Mouse (Mus musculus) MEL (cell line): Measurements from ENCODE around the gene Gas7. TPM values are rescaled to one million over a fixed set of nuclear protein-coding genes. Genes with fewer than 3 reads are reported as not detected.

Experiments
- DNase-seq: peaks from one replicate; pipeline ENCODE4 v3.0.0; 2011; ENCODE audit warnings: low read depth, low spot score
- H3K27ac ChIP-seq: 2 replicates; pipeline ENCODE4 v1.5.1; 2012; ENCODE audit warnings: low read depth, mild to moderate bottlenecking, control low read depth, low read length, moderate library complexity; ENCODE audit not compliant: control insufficient read depth
- H3K27me3 ChIP-seq, 2 experiments: fragments of 150-350 bp in 1 of 2; sonication (generic) in 1 of 2; 2 replicates each; pipeline ENCODE4 v1.6.1; 2012; ENCODE audit warnings: low read length in 2 of 2, mild to moderate bottlenecking in 2 of 2, improper control_type of control experiment in 1 of 2, moderate library complexity in 1 of 2; ENCODE audit not compliant: insufficient read depth in 2 of 2, control insufficient read depth in 1 of 2
- H3K36me3 ChIP-seq, 2 experiments: 2 replicates each; pipeline ENCODE4 v1.6.1; 2012 to 2014; ENCODE audit warnings: low read length in 2 of 2, improper control_type of control experiment in 1 of 2, inconsistent platforms in 1 of 2, mild to moderate bottlenecking in 1 of 2; ENCODE audit not compliant: insufficient read depth in 2 of 2, control insufficient read depth in 1 of 2
- H3K4me1 ChIP-seq, 2 experiments: fragments of 150-350 bp in 1 of 2; sonication (generic) in 1 of 2; 2 replicates each; pipeline ENCODE4 v1.6.1; 2012; ENCODE audit warnings: low read length in 2 of 2, improper control_type of control experiment in 1 of 2, mild to moderate bottlenecking in 1 of 2; ENCODE audit not compliant: insufficient read depth in 2 of 2, control insufficient read depth in 1 of 2
- H3K4me3 ChIP-seq, 2 experiments: fragments of 150-350 bp in 1 of 2; sonication (generic) in 1 of 2; 2 replicates each; pipeline ENCODE4 v1.5.1; 2012; ENCODE audit warnings: low read depth in 2 of 2, low read length in 2 of 2, mild to moderate bottlenecking in 2 of 2, moderate library complexity in 2 of 2, control low read depth in 1 of 2, improper control_type of control experiment in 1 of 2; ENCODE audit not compliant: control insufficient read depth in 1 of 2, insufficient read depth in 1 of 2
- H3K79me2 ChIP-seq: 2 replicates; pipeline ENCODE4 v1.6.1; 2012; ENCODE audit warnings: mild to moderate bottlenecking, low read length, moderate library complexity; ENCODE audit not compliant: control insufficient read depth, poor library complexity, insufficient read depth
- H3K9ac ChIP-seq: 2 replicates; pipeline ENCODE4 v1.6.1; 2012; ENCODE audit warnings: low read depth, mild to moderate bottlenecking, control low read depth, low read length, moderate library complexity; ENCODE audit not compliant: control insufficient read depth, poor library complexity, severe bottlenecking
- H3K9me3 ChIP-seq: fragments of 150-350 bp; sonication (generic); replicated peaks from 2 replicates; pipeline ENCODE4 v1.6.1; 2012; ENCODE audit warnings: mild to moderate bottlenecking, low read length, improper control_type of control experiment, moderate library complexity; ENCODE audit not compliant: insufficient read depth
- BHLHE40 ChIP-seq: IDR thresholded peaks from 2 replicates; pipeline ENCODE4 v1.6.1; 2012; ENCODE audit warnings: low read depth, mild to moderate bottlenecking, inconsistent platforms, low read length, improper control_type of control experiment, borderline replicate concordance
- CHD1 ChIP-seq: IDR thresholded peaks from 2 replicates; pipeline ENCODE4 v1.6.1; 2012; ENCODE audit warnings: low read depth, mild to moderate bottlenecking, inconsistent platforms, low read length, improper control_type of control experiment
- CHD2 ChIP-seq: IDR thresholded peaks from 2 replicates; pipeline ENCODE4 v1.6.1; 2011; ENCODE audit warnings: low read length, improper control_type of control experiment
- E2F4 ChIP-seq: IDR thresholded peaks from 2 replicates; pipeline ENCODE4 v1.6.1; 2011; ENCODE audit warnings: low read depth, low read length, improper control_type of control experiment, borderline replicate concordance
- EP300 ChIP-seq, 2 experiments: IDR thresholded peaks; 2 replicates each; pipeline ENCODE4 v1.6.1; 2011; ENCODE audit warnings: improper control_type of control experiment in 2 of 2, low read length in 2 of 2, low read depth in 1 of 2, mild to moderate bottlenecking in 1 of 2
- ETS1 ChIP-seq: IDR thresholded peaks from 2 replicates; pipeline ENCODE4 v1.6.1; 2012; ENCODE audit warnings: low read depth, mild to moderate bottlenecking, inconsistent platforms, low read length, improper control_type of control experiment, moderate library complexity
- GABPA ChIP-seq: IDR thresholded peaks from 2 replicates; pipeline ENCODE4 v1.6.1; 2012; ENCODE audit warnings: low read depth, mild to moderate bottlenecking, inconsistent platforms, low read length, improper control_type of control experiment, moderate library complexity
- GATA1 ChIP-seq: IDR thresholded peaks from 2 replicates; pipeline ENCODE4 v1.6.1; 2011; ENCODE audit warnings: low read depth, low read length, improper control_type of control experiment
- HCFC1 ChIP-seq: IDR thresholded peaks from 2 replicates; pipeline ENCODE4 v1.6.1; 2012; ENCODE audit warnings: low read depth, mild to moderate bottlenecking, inconsistent platforms, low read length, improper control_type of control experiment, moderate library complexity
- JUND ChIP-seq: IDR thresholded peaks from 2 replicates; pipeline ENCODE4 v1.6.1; 2011; ENCODE audit warnings: low read depth, mild to moderate bottlenecking, improper control_type of control experiment, low read length
- MAFK ChIP-seq: IDR thresholded peaks from 2 replicates; pipeline ENCODE4 v1.6.1; 2011; ENCODE audit warnings: low read depth, mild to moderate bottlenecking, low read length, improper control_type of control experiment, borderline replicate concordance
- MAX ChIP-seq: IDR thresholded peaks from 2 replicates; pipeline ENCODE4 v1.6.1; 2011; ENCODE audit warnings: low read length, improper control_type of control experiment
- MEF2A ChIP-seq: IDR thresholded peaks from 2 replicates; pipeline ENCODE4 v1.6.1; 2014; ENCODE audit warnings: low read depth, mild to moderate bottlenecking, inconsistent platforms, low read length, improper control_type of control experiment; ENCODE audit not compliant: poor library complexity, insufficient replicate concordance, severe bottlenecking; ENCODE audit errors: extremely low read depth
- MYB ChIP-seq: IDR thresholded peaks from 2 replicates; pipeline ENCODE4 v1.6.1; 2011; ENCODE audit warnings: mild to moderate bottlenecking, low read depth, low read length, improper control_type of control experiment
- MYC ChIP-seq: IDR thresholded peaks from 2 replicates; pipeline ENCODE4 v1.6.1; 2011; ENCODE audit warnings: low read depth, mild to moderate bottlenecking, low read length, improper control_type of control experiment, moderate library complexity
- NELFE ChIP-seq: IDR thresholded peaks from 2 replicates; pipeline ENCODE4 v1.6.1; 2011; ENCODE audit warnings: low read depth, low read length, improper control_type of control experiment
- NRF1 ChIP-seq: IDR thresholded peaks from 2 replicates; pipeline ENCODE4 v1.6.1; 2014; ENCODE audit warnings: low read depth, mild to moderate bottlenecking, inconsistent platforms, low read length, improper control_type of control experiment, moderate library complexity; ENCODE audit not compliant: poor library complexity, insufficient read depth, severe bottlenecking
- POLR2AphosphoS2 ChIP-seq: IDR thresholded peaks from 2 replicates; pipeline ENCODE4 v1.6.1; 2011; ENCODE audit warnings: low read length, improper control_type of control experiment
- POLR2AphosphoS5 ChIP-seq: IDR thresholded peaks from 2 replicates; pipeline ENCODE4 v1.6.1; 2012; ENCODE audit warnings: low read depth, borderline replicate concordance, mild to moderate bottlenecking, inconsistent platforms, low read length, moderate library complexity, mixed read lengths
- RAD21 ChIP-seq: IDR thresholded peaks from 2 replicates; pipeline ENCODE4 v1.6.1; 2011; ENCODE audit warnings: mild to moderate bottlenecking, low read depth, low read length, improper control_type of control experiment
- SMC3 ChIP-seq: IDR thresholded peaks from 2 replicates; pipeline ENCODE4 v1.6.1; 2011; ENCODE audit warnings: low read depth, low read length, improper control_type of control experiment
- TAL1 ChIP-seq: IDR thresholded peaks from 2 replicates; pipeline ENCODE4 v1.6.1; 2012; ENCODE audit warnings: mild to moderate bottlenecking, inconsistent platforms, low read length, moderate library complexity, mixed read lengths
- TCF12 ChIP-seq: IDR thresholded peaks from 2 replicates; pipeline ENCODE4 v1.6.1; 2014; ENCODE audit warnings: low read depth, mild to moderate bottlenecking, inconsistent platforms, low read length, improper control_type of control experiment, moderate library complexity
- USF1 ChIP-seq: IDR thresholded peaks from 2 replicates; pipeline ENCODE4 v1.6.1; 2014; ENCODE audit warnings: low read depth, mild to moderate bottlenecking, inconsistent platforms, low read length, improper control_type of control experiment, moderate library complexity
- USF2 ChIP-seq, 2 experiments: IDR thresholded peaks; 2 replicates each; pipeline ENCODE4 v1.6.1; 2011 to 2012; ENCODE audit warnings: improper control_type of control experiment in 2 of 2, low read length in 2 of 2, borderline replicate concordance in 1 of 2, inconsistent platforms in 1 of 2, low read depth in 1 of 2, mild to moderate bottlenecking in 1 of 2; ENCODE audit not compliant: insufficient read depth in 1 of 2
- ZKSCAN1 ChIP-seq: IDR thresholded peaks from 2 replicates; pipeline ENCODE4 v1.6.1; 2012; ENCODE audit warnings: low read depth, mild to moderate bottlenecking, inconsistent platforms, low read length, improper control_type of control experiment, moderate library complexity
- ZMIZ1 ChIP-seq: IDR thresholded peaks from 2 replicates; pipeline ENCODE4 v1.6.1; 2012; ENCODE audit warnings: low read depth, mild to moderate bottlenecking, inconsistent platforms, low read length, improper control_type of control experiment, moderate library complexity
- polyA plus RNA-seq, 2 experiments: library from polyadenylated mRNA; stranded (reverse) in 1 of 2; unstranded in 1 of 2; fragments of >175 nt in 1 of 2; fragments of >200 nt in 1 of 2; gene quantifications; 2 replicates each; pipeline versions ENCODE4 v1.2.1 to v1.2.4; 2012; ENCODE audit warnings: low replicate concordance in 2 of 2, low read depth in 1 of 2; ENCODE audit not compliant: insufficient read length in 2 of 2, insufficient read depth in 1 of 2, missing spikeins in 1 of 2
- total RNA-seq: library from RNA; depleted of rRNA; stranded (reverse); fragments of 300-350 nt; gene quantifications from 2 replicates; pipeline ENCODE4 v1.2.3, GENCODE M21; 2012

The Gas7 gene
- total and polyA plus RNA-seq, 3 experiments: 0.04 TPM; not detected in 2

DNA sequence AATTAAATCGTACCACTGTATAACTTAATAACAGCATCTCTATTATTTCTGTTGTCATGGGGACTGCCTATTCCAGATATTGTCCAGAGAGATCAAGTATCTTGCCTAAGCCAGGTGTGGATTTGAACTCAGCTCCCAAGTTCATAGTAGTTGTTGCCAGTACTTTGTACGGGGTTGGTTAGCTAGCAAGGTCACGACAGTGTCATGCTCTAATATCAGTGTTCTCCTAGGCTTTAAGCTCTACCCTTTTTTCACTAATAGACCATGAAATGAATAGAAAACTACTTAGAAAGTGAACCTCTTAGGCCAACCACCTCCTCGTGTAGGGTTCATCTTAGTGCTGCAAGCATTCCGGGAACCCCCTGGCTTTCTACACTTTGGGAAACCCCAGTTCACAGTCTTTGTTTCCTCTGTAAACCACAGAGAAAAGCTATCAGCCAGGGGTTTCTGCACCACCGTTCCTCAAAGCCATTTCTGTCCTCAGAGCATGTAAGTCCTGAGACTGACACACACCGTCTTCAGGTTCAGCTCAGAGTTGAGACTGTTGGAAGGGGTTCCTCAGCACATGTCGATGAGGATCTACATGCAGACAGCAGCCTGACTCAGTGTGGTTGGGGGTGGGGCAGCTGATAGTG is 108.9 kb downstream of the Gas7 start:
- no peaks in the 10 kb centered on the region for H3K27me3 ChIP-seq
- no peaks in the 10 kb centered on the region for H3K79me2 ChIP-seq
- H3K27ac ChIP-seq: no peak overlapping the region
- TF ChIP-seq E2F4 (no peak), BHLHE40 (no peak), TCF12 (no peak), CHD2 (no peak), SMC3 (no peak), TAL1 (no peak), MEF2A (no peak), ZKSCAN1 (no peak), EP300 (IDR thresholded peaks at IDR 0.05; ENCODE audit: low read depth in 1 of 2, low read length in 2 of 2) (no peak), MAX (no peak), MYB (no peak), NRF1 (no peak), JUND (no peak), CHD1 (no peak)
- TF ChIP-seq, all 39 proteins: peak for 0
- H3K36me3 ChIP-seq: no peaks in the 10 kb centered on the region
- no peaks in the 10 kb centered on the region for H3K9me3 ChIP-seq
- no peak overlapping the region for H3K9ac ChIP-seq
- no peak overlapping the region for H3K4me3 ChIP-seq
- H3K4me1 ChIP-seq: no peaks in the 10 kb centered on the region
- DNase-seq: no peak

DNA sequence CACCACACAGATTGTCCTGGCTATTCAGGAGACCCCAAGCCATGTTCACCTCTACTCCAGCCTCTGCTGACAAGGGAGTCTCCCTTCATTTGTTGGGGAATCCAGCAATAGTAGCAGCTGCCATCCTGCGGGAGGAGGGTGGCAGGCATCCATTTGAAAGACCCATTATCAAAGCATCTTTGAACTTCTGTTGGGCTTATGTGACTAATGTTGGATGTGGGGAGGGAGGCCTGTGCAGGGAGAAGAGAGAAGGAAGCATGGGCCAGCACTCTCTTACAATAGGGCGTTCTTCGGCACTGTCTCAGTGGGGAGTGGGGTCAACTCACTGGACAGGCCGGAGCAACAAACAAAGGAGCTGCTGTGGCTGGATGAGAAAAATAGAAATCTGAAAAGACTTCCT is 110.3 kb downstream of the Gas7 start:
- Histone ChIP-seq H3K36me3 (no peaks in the 10 kb centered on the region), H3K27me3 (no peaks in the 10 kb centered on the region), H3K79me2 (no peaks in the 10 kb centered on the region), H3K4me3 (no peak overlapping the region), H3K9ac (no peak overlapping the region), H3K27ac (no peak overlapping the region), H3K4me1 (no peaks in the 10 kb centered on the region), H3K9me3 (no peaks in the 10 kb centered on the region)
- TF ChIP-seq CHD1: no peak
- no peak for TF ChIP-seq ETS1
- no peak for TF ChIP-seq ZMIZ1
- no peak for TF ChIP-seq RAD21
- TF ChIP-seq GATA1: no peak
- TF ChIP-seq HCFC1: no peak
- TF ChIP-seq USF2 (IDR thresholded peaks at IDR 0.05; ENCODE audit: borderline replicate concordance in 1 of 2, insufficient read depth in 1 of 2, low read depth in 1 of 2, low read length in 2 of 2): no peak
- TF ChIP-seq MYC: no peak
- no peak for TF ChIP-seq MAFK
- TF ChIP-seq JUND: no peak
- TF ChIP-seq ZKSCAN1: no peak
- no peak for TF ChIP-seq POLR2AphosphoS2
- no peak for TF ChIP-seq USF1
- TF ChIP-seq MEF2A: no peak
- TF ChIP-seq GABPA: no peak
- TF ChIP-seq NRF1: no peak
- no peak for TF ChIP-seq POLR2AphosphoS5
- no peak for TF ChIP-seq NELFE
- no peak for DNase-seq
